Mouse (Mus musculus) MEL (cell line): ENCODE data around the gene Hfe2. TPM values are rescaled to one million over a fixed set of nuclear protein-coding genes. Genes with fewer than 3 reads are reported as not detected.

Source experiments
- DNase-seq: peaks from one replicate; pipeline ENCODE4 v3.0.0; 2011; ENCODE audit warnings: low read depth, low spot score
- H3K27ac ChIP-seq: 2 replicates; pipeline ENCODE4 v1.5.1; 2012; ENCODE audit warnings: low read depth, mild to moderate bottlenecking, control low read depth, low read length, moderate library complexity; ENCODE audit not compliant: control insufficient read depth
- H3K27me3 ChIP-seq, 2 experiments: fragments of 150-350 bp in 1 of 2; sonication (generic) in 1 of 2; 2 replicates each; pipeline ENCODE4 v1.6.1; 2012; ENCODE audit warnings: low read length in 2 of 2, mild to moderate bottlenecking in 2 of 2, improper control_type of control experiment in 1 of 2, moderate library complexity in 1 of 2; ENCODE audit not compliant: insufficient read depth in 2 of 2, control insufficient read depth in 1 of 2
- H3K36me3 ChIP-seq, 2 experiments: 2 replicates each; pipeline ENCODE4 v1.6.1; 2012 to 2014; ENCODE audit warnings: low read length in 2 of 2, improper control_type of control experiment in 1 of 2, inconsistent platforms in 1 of 2, mild to moderate bottlenecking in 1 of 2; ENCODE audit not compliant: insufficient read depth in 2 of 2, control insufficient read depth in 1 of 2
- H3K4me1 ChIP-seq, 2 experiments: fragments of 150-350 bp in 1 of 2; sonication (generic) in 1 of 2; 2 replicates each; pipeline ENCODE4 v1.6.1; 2012; ENCODE audit warnings: low read length in 2 of 2, improper control_type of control experiment in 1 of 2, mild to moderate bottlenecking in 1 of 2; ENCODE audit not compliant: insufficient read depth in 2 of 2, control insufficient read depth in 1 of 2
- H3K4me3 ChIP-seq, 2 experiments: fragments of 150-350 bp in 1 of 2; sonication (generic) in 1 of 2; 2 replicates each; pipeline ENCODE4 v1.5.1; 2012; ENCODE audit warnings: low read depth in 2 of 2, low read length in 2 of 2, mild to moderate bottlenecking in 2 of 2, moderate library complexity in 2 of 2, control low read depth in 1 of 2, improper control_type of control experiment in 1 of 2; ENCODE audit not compliant: control insufficient read depth in 1 of 2, insufficient read depth in 1 of 2
- H3K79me2 ChIP-seq: 2 replicates; pipeline ENCODE4 v1.6.1; 2012; ENCODE audit warnings: mild to moderate bottlenecking, low read length, moderate library complexity; ENCODE audit not compliant: control insufficient read depth, poor library complexity, insufficient read depth
- H3K9ac ChIP-seq: 2 replicates; pipeline ENCODE4 v1.6.1; 2012; ENCODE audit warnings: low read depth, mild to moderate bottlenecking, control low read depth, low read length, moderate library complexity; ENCODE audit not compliant: control insufficient read depth, poor library complexity, severe bottlenecking
- H3K9me3 ChIP-seq: fragments of 150-350 bp; sonication (generic); replicated peaks from 2 replicates; pipeline ENCODE4 v1.6.1; 2012; ENCODE audit warnings: mild to moderate bottlenecking, low read length, improper control_type of control experiment, moderate library complexity; ENCODE audit not compliant: insufficient read depth
- CTCF ChIP-seq, 3 experiments: IDR thresholded peaks in 2 of 3; conservative IDR thresholded peaks in 1 of 3; 2 replicates each; pipeline ENCODE4 v1.5.1; 2011 to 2012; ENCODE audit warnings: low read length in 3 of 3, low read depth in 2 of 3, mild to moderate bottlenecking in 2 of 3, improper control_type of control experiment in 1 of 3, inconsistent platforms in 1 of 3, mixed read lengths in 1 of 3, moderate library complexity in 1 of 3; ENCODE audit not compliant: control insufficient read depth in 1 of 3, insufficient read depth in 1 of 3, poor library complexity in 1 of 3, severe bottlenecking in 1 of 3
- KAT2A ChIP-seq: conservative IDR thresholded peaks from 2 replicates; pipeline ENCODE4 v1.6.1; 2012; ENCODE audit warnings: low read depth, low read length, improper control_type of control experiment, inconsistent platforms
- NELFE ChIP-seq: IDR thresholded peaks from 2 replicates; pipeline ENCODE4 v1.6.1; 2011; ENCODE audit warnings: low read depth, low read length, improper control_type of control experiment
- POLR2A ChIP-seq, 2 experiments: IDR thresholded peaks; 2 replicates each; pipeline ENCODE4 v1.6.1; 2011 to 2012; ENCODE audit warnings: low read length in 2 of 2, mild to moderate bottlenecking in 2 of 2, control low read depth in 1 of 2, improper control_type of control experiment in 1 of 2, low read depth in 1 of 2, moderate library complexity in 1 of 2; ENCODE audit not compliant: control insufficient read depth in 1 of 2, insufficient read depth in 1 of 2, poor library complexity in 1 of 2
- POLR2AphosphoS2 ChIP-seq: IDR thresholded peaks from 2 replicates; pipeline ENCODE4 v1.6.1; 2011; ENCODE audit warnings: low read length, improper control_type of control experiment
- RCOR1 ChIP-seq: IDR thresholded peaks from 2 replicates; pipeline ENCODE4 v1.6.1; 2012; ENCODE audit warnings: low read depth, mild to moderate bottlenecking, inconsistent platforms, low read length, improper control_type of control experiment
- TAL1 ChIP-seq: IDR thresholded peaks from 2 replicates; pipeline ENCODE4 v1.6.1; 2012; ENCODE audit warnings: mild to moderate bottlenecking, inconsistent platforms, low read length, moderate library complexity, mixed read lengths
- USF1 ChIP-seq: IDR thresholded peaks from 2 replicates; pipeline ENCODE4 v1.6.1; 2014; ENCODE audit warnings: low read depth, mild to moderate bottlenecking, inconsistent platforms, low read length, improper control_type of control experiment, moderate library complexity
- ZC3H11A ChIP-seq: IDR thresholded peaks from 2 replicates; pipeline ENCODE4 v1.6.1; 2012; ENCODE audit warnings: low read depth, mild to moderate bottlenecking, inconsistent platforms, low read length, improper control_type of control experiment
- ZMIZ1 ChIP-seq: IDR thresholded peaks from 2 replicates; pipeline ENCODE4 v1.6.1; 2012; ENCODE audit warnings: low read depth, mild to moderate bottlenecking, inconsistent platforms, low read length, improper control_type of control experiment, moderate library complexity
- ZNF384 ChIP-seq: IDR thresholded peaks from 2 replicates; pipeline ENCODE4 v1.6.1; 2012; ENCODE audit warnings: low read depth, mild to moderate bottlenecking, inconsistent platforms, low read length, improper control_type of control experiment
- polyA plus RNA-seq, 2 experiments: library from polyadenylated mRNA; stranded (reverse) in 1 of 2; unstranded in 1 of 2; fragments of >175 nt in 1 of 2; fragments of >200 nt in 1 of 2; gene quantifications; 2 replicates each; pipeline versions ENCODE4 v1.2.1 to v1.2.4; 2012; ENCODE audit warnings: low replicate concordance in 2 of 2, low read depth in 1 of 2; ENCODE audit not compliant: insufficient read length in 2 of 2, insufficient read depth in 1 of 2, missing spikeins in 1 of 2
- total RNA-seq: library from RNA; depleted of rRNA; stranded (reverse); fragments of 300-350 nt; gene quantifications from 2 replicates; pipeline ENCODE4 v1.2.3, GENCODE M21; 2012

Hfe2 gene
- total and polyA plus RNA-seq, 3 experiments, result not detected

GRCm38 (mm10) chr3:96497451-96498028 lies 27.4 kb upstream of the Hfe2 start:
- no peak overlapping the region for H3K27ac ChIP-seq
- peak; percentile 94 for DNase-seq
- no peaks in the 10 kb centered on the region for H3K9me3 ChIP-seq
- H3K4me1 ChIP-seq, result peaks cover 8 to 14% of the 10 kb centered on the region in 2 experiments
- peaks cover 0 to 22% of the 10 kb centered on the region in 2 experiments; a peak in 2 of 4 replicates for H3K36me3 ChIP-seq
- H3K9ac ChIP-seq, result peak overlapping the region; percentile 66
- peaks cover 24% of the 10 kb centered on the region for H3K79me2 ChIP-seq
- peak overlapping the region; percentile 31 to 85 for H3K4me3 ChIP-seq
- TF ChIP-seq CTCF (IDR thresholded peaks at IDR 0.05 in 2 of 3, conservative IDR thresholded peaks at IDR 0.05 in 1 of 3; ENCODE audit: control insufficient read depth in 1 of 3, insufficient read depth in 1 of 3, low read depth in 2 of 3, low read length in 3 of 3, poor library complexity in 1 of 3, severe bottlenecking in 1 of 3) (peak in 1 of 3 experiments; percentile 73; a peak in 2 of 6 replicates), NELFE (no peak), USF1 (no peak), TAL1 (peak; percentile 9; the same call in 1 of the 2 replicates)
- no peaks in the 10 kb centered on the region for H3K27me3 ChIP-seq

GRCm38 (mm10) chr3:96498476-96499245 lies 26.3 kb upstream of the Hfe2 start:
- peak; percentile 87 for DNase-seq
- peaks cover 8 to 19% of the 10 kb centered on the region in 2 experiments for H3K4me1 ChIP-seq
- H3K4me3 ChIP-seq, result peak overlapping the region; percentile 7 to 22
- no peaks in the 10 kb centered on the region for H3K27me3 ChIP-seq
- peaks cover 16% of the 10 kb centered on the region for H3K79me2 ChIP-seq
- TF ChIP-seq ZC3H11A, result no peak
- TF ChIP-seq POLR2A (IDR thresholded peaks at IDR 0.05; ENCODE audit: control insufficient read depth in 1 of 2, insufficient read depth in 1 of 2, low read depth in 1 of 2, low read length in 2 of 2, poor library complexity in 1 of 2), result no peak
- no peak for TF ChIP-seq KAT2A
- no peak for TF ChIP-seq ZNF384
- no peak for TF ChIP-seq RCOR1
- no peak for TF ChIP-seq ZMIZ1
- peak overlapping the region; percentile 17 for H3K9ac ChIP-seq
- 0 out of 2 replicates have a peak overlapping the region, but pooled peaks have one; percentile 1 for H3K27ac ChIP-seq
- peaks cover 0 to 25% of the 10 kb centered on the region in 2 experiments; a peak in 2 of 4 replicates for H3K36me3 ChIP-seq
- no peaks in the 10 kb centered on the region for H3K9me3 ChIP-seq

GRCm38 (mm10) chr3:96499481-96500288 lies 25.3 kb upstream of the Hfe2 start:
- Histone ChIP-seq H3K36me3 (peaks cover 0 to 25% of the 10 kb centered on the region in 2 experiments; a peak in 2 of 4 replicates), H3K4me1 (peaks cover 8 to 19% of the 10 kb centered on the region in 2 experiments), H3K79me2 (peaks cover 14% of the 10 kb centered on the region), H3K27ac (peak overlapping the region; percentile 67)
- TF ChIP-seq POLR2AphosphoS2 (no peak), TAL1 (0 out of 2 replicates have a peak, but pooled peaks have one; percentile 10)
- TF ChIP-seq, all 39 proteins: peak for 1
- Histone ChIP-seq H3K27me3 (no peaks in the 10 kb centered on the region), H3K9ac (peak overlapping the region; percentile 81), H3K9me3 (no peaks in the 10 kb centered on the region), H3K4me3 (peak overlapping the region; percentile 41 to 85)
- DNase-seq, result peak; percentile 95
